Mouse (Mus musculus) myocyte (in vitro differentiated cells): ENCODE data around the gene Kitl.

Source experiments
- E2F4 ChIP-seq: IDR thresholded peaks from one replicate; pipeline ENCODE4 v1.6.1; 2011; ENCODE audit warnings: mild to moderate bottlenecking, control low read depth, moderate library complexity; ENCODE audit not compliant: insufficient read depth
- MYOD1 ChIP-seq, 3 experiments: IDR thresholded peaks; one replicate each; pipeline ENCODE4 v1.6.1; 2011; ENCODE audit warnings: control low read depth in 2 of 3, low read depth in 2 of 3, mild to moderate bottlenecking in 2 of 3, moderate library complexity in 1 of 3; ENCODE audit not compliant: insufficient read length in 2 of 3, control insufficient read depth in 1 of 3
- POLR2A ChIP-seq: IDR thresholded peaks from one replicate; pipeline ENCODE4 v1.6.1; 2011; ENCODE audit warnings: low read depth, mild to moderate bottlenecking, control low read depth, moderate library complexity; ENCODE audit not compliant: insufficient read length

- TF ChIP-seq MYOD1 (IDR thresholded peaks at IDR 0.05; ENCODE audit: control insufficient read depth in 1 of 3, insufficient read length in 2 of 3, low read depth in 2 of 3) = no peak
- TF ChIP-seq POLR2A = no peak
- TF ChIP-seq E2F4 = no peak
Measured at GRCm38 (mm10) chr10:100003797-100004196, 11.6 kb upstream of the Kitl start.
